Mouse (Mus musculus) lung, postnatal 14 days (tissue): ENCODE measurements at regions not wholly inside any gene's neighbourhood (a gene's known extent, or its start where the extent isn't known, plus 50 kb on each side); places are given as distances from the start of the nearest gene placed in this dataset.
"Not testable (repeated sequence)": the region's sequence is repeated elsewhere in the genome, so short reads cannot be mapped to it uniquely, and the experiment has no call there.

ENCODE experiments used
- DNase-seq: peaks from one replicate; pipeline ENCODE4 v3.0.0; 2021

GRCm38 (mm10) chr17:69821901-69822300, 147.0 kb upstream of the Dlgap1 start:
- DNase-seq = no peak

GRCm38 (mm10) chr17:69822921-69823320, 146.0 kb upstream of the Dlgap1 start:
- no peak for DNase-seq

DNA sequence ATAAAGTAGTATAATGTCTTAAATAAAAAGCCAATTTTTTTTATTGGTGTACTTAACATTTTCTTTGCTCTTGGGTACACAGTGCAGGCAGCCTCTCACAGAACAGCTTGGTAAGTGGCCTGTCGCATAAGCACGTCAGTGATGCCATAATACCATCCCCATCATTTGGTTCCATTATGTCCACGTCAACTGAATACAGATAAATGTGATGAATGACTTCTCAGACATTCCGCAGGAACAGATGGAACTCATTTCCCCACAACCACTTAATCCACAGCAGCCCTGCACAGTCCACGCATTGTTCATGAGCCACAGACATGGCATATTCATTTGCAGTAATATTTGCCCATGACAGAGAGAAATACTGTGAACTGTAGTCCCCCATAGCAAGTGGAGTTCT, 127.6 kb upstream of the Dlgap1 start:
- DNase-seq = no peak

DNA sequence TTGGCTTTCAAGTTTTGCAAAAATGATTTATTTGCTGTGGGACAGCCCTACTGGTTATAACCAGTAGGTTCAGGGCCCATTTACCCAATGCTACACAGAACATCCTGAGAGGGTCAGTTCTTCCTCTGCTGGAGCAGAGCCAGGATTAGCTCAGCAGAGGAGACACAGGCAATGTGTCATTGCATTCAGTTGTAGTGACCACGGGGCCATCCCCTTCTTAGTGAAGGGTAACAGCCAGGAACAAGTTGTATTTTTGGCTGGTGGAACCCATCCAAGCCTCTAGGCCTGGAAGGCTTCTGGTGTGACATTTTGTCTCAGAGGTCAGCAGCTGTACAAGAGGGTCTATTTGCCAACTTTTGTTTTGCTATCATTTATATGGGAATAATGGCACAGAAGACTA, 120.6 kb upstream of the Dlgap1 start:
- no peak for DNase-seq

DNA sequence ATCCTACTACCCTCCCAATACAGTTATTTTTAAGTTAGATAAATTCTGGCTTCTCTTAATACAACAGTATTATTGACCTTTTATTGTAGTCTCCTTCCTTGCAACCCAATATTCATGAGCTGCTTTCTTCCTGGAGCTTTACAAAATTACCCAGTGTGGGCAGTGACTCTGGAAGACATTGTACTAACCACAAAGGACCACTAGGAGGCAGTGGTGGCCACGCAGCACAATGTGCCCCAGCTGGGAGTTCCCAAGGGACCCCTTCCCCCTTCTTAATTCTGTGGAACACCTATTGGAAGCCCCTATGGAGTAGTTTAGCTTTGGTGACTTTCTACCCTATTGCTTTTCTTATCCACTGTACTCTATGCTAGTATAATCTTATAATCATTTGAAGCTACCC, 118.8 kb upstream of the Dlgap1 start:
- no peak for DNase-seq

DNA sequence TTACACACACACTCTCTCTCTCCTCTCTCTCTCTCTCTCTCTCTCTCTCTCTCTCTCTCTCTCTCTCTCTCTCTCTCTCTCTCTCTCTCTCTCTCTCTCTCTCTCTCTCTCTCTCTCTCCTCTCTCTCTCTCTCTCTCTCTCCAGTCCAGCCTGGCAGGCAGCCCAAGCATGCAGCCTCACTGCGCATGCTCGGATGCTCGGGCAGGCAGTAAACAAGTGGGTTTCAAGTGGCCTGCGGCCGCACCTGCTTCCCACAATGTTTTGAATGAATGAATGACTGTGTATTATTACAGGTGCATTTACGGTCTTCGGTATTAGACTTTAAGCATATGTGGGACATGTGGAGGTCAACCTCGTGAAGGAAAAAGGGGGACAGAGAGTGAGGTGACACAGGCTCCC, 88.9 kb upstream of the Dlgap1 start:
- not testable (repeated sequence) for DNase-seq

DNA sequence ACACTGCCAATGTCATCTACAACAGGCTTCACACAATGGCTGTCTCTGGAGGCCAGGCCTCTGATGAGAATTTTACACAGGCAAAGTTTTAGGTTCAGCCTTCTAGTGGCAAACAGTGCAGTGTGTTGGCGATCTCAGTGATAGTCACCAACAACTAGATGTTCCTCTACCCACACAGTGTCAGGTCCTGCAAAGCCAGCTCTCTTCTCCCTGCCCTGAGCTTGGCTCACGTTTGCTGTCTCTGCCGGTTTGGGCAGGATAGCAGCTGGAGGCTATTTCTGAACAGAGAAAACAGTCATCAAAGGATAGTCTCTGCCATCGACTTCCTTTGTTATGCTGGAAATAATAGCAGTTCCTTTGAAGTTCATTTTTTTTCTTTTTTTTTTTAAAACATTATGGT, 74.9 kb upstream of the Dlgap1 start:
- no peak for DNase-seq
